Mouse (Mus musculus) liver, postnatal 0 days (tissue): Measurements from ENCODE around the gene Myadml2. TPM values are rescaled to one million over a fixed set of nuclear protein-coding genes. Genes with fewer than 3 reads are reported as not detected.

Source experiments
- ATAC-seq: fragments of 200-750 bp; cut with Nextera tagmentation; 2 replicates; pipeline ENCODE4 v1.8.0; 2017; ENCODE audit warnings: mild to moderate bottlenecking, moderate library complexity
- DNase-seq: peaks from one replicate; pipeline ENCODE4 v3.0.0-alpha.2; 2016
- H3K27ac ChIP-seq: fragments of 300-500 bp; sonication (generic); 2 replicates; pipeline ENCODE4 v1.5.1; 2014; ENCODE audit warnings: antibody characterized with exemption, moderate library complexity, mild to moderate bottlenecking, low read depth
- H3K27me3 ChIP-seq: fragments of 300-500 bp; sonication (generic); 2 replicates; pipeline ENCODE4 v1.6.1; 2014; ENCODE audit warnings: low read length, control low read depth, mixed read lengths; ENCODE audit not compliant: insufficient read depth
- H3K36me3 ChIP-seq: fragments of 300-500 bp; sonication (generic); replicated peaks from 2 replicates; pipeline ENCODE4 v1.6.1; 2014; ENCODE audit warnings: mild to moderate bottlenecking, control low read depth, low read length, moderate library complexity, mixed read lengths; ENCODE audit not compliant: insufficient read depth
- H3K4me1 ChIP-seq: fragments of 300-500 bp; sonication (generic); 2 replicates; pipeline ENCODE4 v1.6.1; 2014; ENCODE audit warnings: antibody characterized with exemption, mild to moderate bottlenecking, control low read depth; ENCODE audit not compliant: insufficient read depth
- H3K4me2 ChIP-seq: fragments of 300-500 bp; sonication (generic); 2 replicates; pipeline ENCODE4 v1.6.1; 2014; ENCODE audit warnings: low read depth, mild to moderate bottlenecking, low read length, moderate library complexity, mixed read lengths
- H3K4me3 ChIP-seq: fragments of 300-500 bp; sonication (generic); 2 replicates; pipeline ENCODE4 v1.5.1; 2014; ENCODE audit warnings: low read depth, low read length
- H3K9ac ChIP-seq: fragments of 300-500 bp; sonication (generic); replicated peaks from 2 replicates; pipeline ENCODE4 v1.6.1; 2014; ENCODE audit warnings: mild to moderate bottlenecking, moderate library complexity
- H3K9me3 ChIP-seq: fragments of 300-500 bp; sonication (generic); 2 replicates; pipeline ENCODE4 v1.6.1; 2016; ENCODE audit warnings: mild to moderate bottlenecking, control low read depth, low read length, mixed read lengths
- CTCF ChIP-seq: sonication (generic); IDR thresholded peaks from 2 replicates; pipeline ENCODE4 v1.5.1; 2016; ENCODE audit warnings: antibody characterized with exemption, low read depth
- EP300 ChIP-seq: IDR thresholded peaks from 2 replicates; pipeline ENCODE4 v1.6.1; 2016; ENCODE audit warnings: antibody characterized with exemption, low read depth, mild to moderate bottlenecking
- whole genome bisulfite sequencing: fragments of 180-500 bp; shearing (Covaris S2); extraction: QIAGEN DNeasy Blood & Tissue Kit; methylation state at CpG from one replicate; pipeline ENCODE4 v1.1.7; 2014; ENCODE audit not compliant: insufficient replicate concordance; 5-methylcytosine and 5-hydroxymethylcytosine counted together
- microRNA-seq: library from miRNA; unstranded; fragments of <30 nt; microRNA quantifications from one replicate; pipeline ENCODE4, GENCODE M21; 2016
- polyA plus RNA-seq: library from polyadenylated mRNA; unstranded; fragments of >200 nt; fragmentation: Nextera tagmentation; extraction: Ambion mirVana; gene quantifications from 2 replicates; pipeline ENCODE4 v1.2.1, GENCODE M21; 2015

Myadml2 gene
- polyA plus RNA-seq, 1 experiment from 2014 or later: 0.26 TPM

- no peaks in the 10 kb centered on the region for H3K9me3 ChIP-seq
- no peak overlapping the region for H3K4me3 ChIP-seq
- no peak for TF ChIP-seq CTCF
- TF ChIP-seq EP300: no peak
- ATAC-seq (no peak), DNase-seq (no peak)
- H3K4me2 ChIP-seq: no peak overlapping the region
- WGBS: 51% methylated on average over 2 of the region's 2 CpGs
- H3K9ac ChIP-seq: no peak overlapping the region
- peaks cover 32% of the 10 kb centered on the region for H3K36me3 ChIP-seq
- no peak overlapping the region for H3K27ac ChIP-seq
- no peaks in the 10 kb centered on the region for H3K27me3 ChIP-seq
- H3K4me1 ChIP-seq: peaks cover 17% of the 10 kb centered on the region
These were observed 44.4 kb downstream of the Myadml2 start for GRCm38 (mm10) chr11:120603545-120603944.

GRCm38 (mm10) chr11:120600716-120601115, 47.2 kb downstream of the Myadml2 start:
- Histone ChIP-seq H3K27ac (no peak overlapping the region), H3K4me3 (no peak overlapping the region), H3K9me3 (no peaks in the 10 kb centered on the region), H3K9ac (no peak overlapping the region), H3K4me2 (no peak overlapping the region), H3K4me1 (peaks cover 32% of the 10 kb centered on the region), H3K36me3 (peaks cover 37% of the 10 kb centered on the region), H3K27me3 (no peaks in the 10 kb centered on the region)
- TF ChIP-seq CTCF: no peak
- no peak for TF ChIP-seq EP300
- 76% methylated on average over 3 of the region's 3 CpGs for WGBS
- ATAC-seq (no peak), DNase-seq (no peak)

GRCm38 (mm10) chr11:120598990-120599549, 48.9 kb downstream of the Myadml2 start:
- peaks cover 32% of the 10 kb centered on the region for H3K4me1 ChIP-seq
- peak overlapping the region; percentile 95 for H3K27ac ChIP-seq
- no peaks in the 10 kb centered on the region for H3K27me3 ChIP-seq
- H3K4me3 ChIP-seq: peak overlapping the region; percentile 93
- DNase-seq: no peak
- TF ChIP-seq EP300 (no peak), CTCF (no peak)
- ATAC-seq: no peak
- peaks cover 40% of the 10 kb centered on the region for H3K36me3 ChIP-seq
- no peaks in the 10 kb centered on the region for H3K9me3 ChIP-seq
- peak overlapping the region; percentile 82 for H3K4me2 ChIP-seq
- WGBS: 41% methylated on average over 17 of the region's 17 CpGs
- peak overlapping the region; percentile 71 for H3K9ac ChIP-seq

- Histone ChIP-seq H3K4me2 (peak within 1 kb of the TSS; percentile 82), H3K27ac (peak within 1 kb of the TSS; percentile 95), H3K4me1 (peaks cover 32% of the 10 kb centered on the region), H3K9ac (peak within 1 kb of the TSS; percentile 97), H3K4me3 (peak within 1 kb of the TSS; percentile 93), H3K36me3 (peaks cover 43% of the 10 kb centered on the region), H3K27me3 (no peaks in the 10 kb centered on the region), H3K9me3 (no peaks in the 10 kb centered on the region)
- TF ChIP-seq CTCF: no peak
- no peak for TF ChIP-seq EP300
- peak; percentile 98 for ATAC-seq
- WGBS: 1% methylated on average over 59 of the region's 88 CpGs
- DNase-seq: peak; percentile 97
These were observed 49.5 kb downstream of the Myadml2 start, which contains the start of the genes Alyref and Anapc11 for GRCm38 (mm10) chr11:120598283-120598989. Gene Alyref, minus strand, starts transcription at chr11:120598365. Gene Anapc11, plus strand, starts transcription at chr11:120598421.

- 4% methylated on average over 73 of the region's 99 CpGs for WGBS
- peak overlapping the region; percentile 95 for H3K27ac ChIP-seq
- peak overlapping the region; percentile 93 for H3K4me3 ChIP-seq
- peaks cover 52% of the 10 kb centered on the region for H3K36me3 ChIP-seq
- H3K9ac ChIP-seq: peak overlapping the region; percentile 97
- H3K4me2 ChIP-seq: peak overlapping the region; percentile 82
- H3K27me3 ChIP-seq: no peaks in the 10 kb centered on the region
- no peaks in the 10 kb centered on the region for H3K9me3 ChIP-seq
- ATAC-seq: peak; percentile 47
- DNase-seq: peak; percentile 58
- H3K4me1 ChIP-seq: peaks cover 30% of the 10 kb centered on the region
- TF ChIP-seq EP300 (no peak), CTCF (no peak)
These were observed 50.4 kb downstream of the Myadml2 start for GRCm38 (mm10) chr11:120597240-120598235.

Small RNA genes lying within 50 kb of the gene (microRNA-seq; reads per million reads assigned to microRNA genes)
- gene Mir6936: 2.0 reads per million

Other genes with a start within 250 kb of the Myadml2 start
- 12.5 and 12.8 TPM in 2 replicates for gene Nploc4, start 210.4 kb downstream of the Myadml2 start, polyA plus RNA-seq
- gene Tspan10, start 205.5 kb downstream of the Myadml2 start, polyA plus RNA-seq: not detected in 2 replicates
- 0.20 TPM in 1 of 2 replicates, not detected in the other for gene Pde6g, start 194.7 kb downstream of the Myadml2 start, polyA plus RNA-seq
- 18.9 and 19.0 TPM in 2 replicates for gene Oxld1, start 190.1 kb downstream of the Myadml2 start, polyA plus RNA-seq
- gene Ccdc137, start 190.0 kb downstream of the Myadml2 start, polyA plus RNA-seq: 9.0 and 11.7 TPM in 2 replicates
- gene Arl16, start 180.6 kb downstream of the Myadml2 start, polyA plus RNA-seq: 11.9 and 13.5 TPM in 2 replicates
- 133 and 139 TPM in 2 replicates for gene Mrpl12, start 163.5 kb downstream of the Myadml2 start, polyA plus RNA-seq
- gene Slc25a10, start 156.3 kb downstream of the Myadml2 start, polyA plus RNA-seq: 96.7 and 99.7 TPM in 2 replicates
- 58.5 and 66.9 TPM in 2 replicates for gene Gcgr, start 117.5 kb downstream of the Myadml2 start, polyA plus RNA-seq
- gene Mcrip1, start 98.4 kb downstream of the Myadml2 start, polyA plus RNA-seq: 59.2 and 61.0 TPM in 2 replicates
- 0.19 and 1.5 TPM in 2 replicates for gene Ppp1r27, start 97.0 kb downstream of the Myadml2 start, polyA plus RNA-seq
- 683 and 697 TPM in 2 replicates for gene P4hb, start 74.9 kb downstream of the Myadml2 start, polyA plus RNA-seq
- 148 and 156 TPM in 2 replicates for gene Arhgdia, start 66.5 kb downstream of the Myadml2 start, polyA plus RNA-seq
- gene Alyref, start 49.8 kb downstream of the Myadml2 start, polyA plus RNA-seq: 162 and 168 TPM in 2 replicates
- gene Anapc11, start 49.7 kb downstream of the Myadml2 start, polyA plus RNA-seq: 46.1 and 47.5 TPM in 2 replicates
- 20.9 and 22.2 TPM in 2 replicates for gene Npb, start 39.7 kb downstream of the Myadml2 start, polyA plus RNA-seq
- gene Pcyt2, start 30.2 kb downstream of the Myadml2 start, polyA plus RNA-seq: 217 and 222 TPM in 2 replicates
- 34.3 TPM in 2 replicates for gene Sirt7, start 22.9 kb downstream of the Myadml2 start, polyA plus RNA-seq
- gene Mafg, start 14.6 kb downstream of the Myadml2 start, polyA plus RNA-seq: 30.8 and 35.8 TPM in 2 replicates
- 1.5 and 1.7 TPM in 2 replicates for gene Pycr1, start 4.4 kb downstream of the Myadml2 start, polyA plus RNA-seq
- gene Notum, start 13.0 kb upstream of the Myadml2 start, polyA plus RNA-seq: 0.15 and 0.29 TPM in 2 replicates
- gene Aspscr1, start 24.8 kb upstream of the Myadml2 start, polyA plus RNA-seq: 56.8 and 57.1 TPM in 2 replicates
- gene Cenpx, start 65.6 kb upstream of the Myadml2 start, polyA plus RNA-seq: 81.0 and 88.0 TPM in 2 replicates
- gene Lrrc45, start 65.8 kb upstream of the Myadml2 start, polyA plus RNA-seq: 5.1 and 5.4 TPM in 2 replicates
- 0.36 and 0.38 TPM in 2 replicates for gene Rac3, start 73.3 kb upstream of the Myadml2 start, polyA plus RNA-seq
- 118 and 141 TPM in 2 replicates for gene Dcxr, start 79.1 kb upstream of the Myadml2 start, polyA plus RNA-seq
- 0.26 and 0.94 TPM in 2 replicates for gene Cbr2, start 84.0 kb upstream of the Myadml2 start, polyA plus RNA-seq
- 1.6 and 2.3 TPM in 2 replicates for gene Hmga1b, start 114.6 kb upstream of the Myadml2 start, polyA plus RNA-seq
- gene Rfng, start 136.0 kb upstream of the Myadml2 start, polyA plus RNA-seq: 6.2 and 6.3 TPM in 2 replicates
- 50.8 and 51.9 TPM in 2 replicates for gene Gps1, start 136.1 kb upstream of the Myadml2 start, polyA plus RNA-seq
- gene Dus1l, start 148.2 kb upstream of the Myadml2 start, polyA plus RNA-seq: 43.8 and 46.8 TPM in 2 replicates
- gene Fasn, start 176.4 kb upstream of the Myadml2 start, polyA plus RNA-seq: 3.8 and 3.9 TPM in 2 replicates